Mouse (Mus musculus): ENCODE data around the gene Tubd1. TPM values are rescaled to one million over a fixed set of nuclear protein-coding genes. Genes with fewer than 3 reads are reported as not detected.

Tubd1 gene
- total and polyA plus RNA-seq, 2 experiments from 2014 or later: 2.7 to 5.0 TPM

GRCm38 (mm10) chr11:86592993-86593392 is 48.2 kb downstream of the Tubd1 start:
- H3K27me3 ChIP-seq (ENCODE audit: insufficient read depth, low read length): no peaks in the 10 kb centered on the region
- H3K4me2 ChIP-seq (ENCODE audit: low read depth, low read length, poor library complexity, severe bottlenecking): no peak overlapping the region
- TF ChIP-seq CTCF (IDR thresholded peaks at IDR 0.05): no peak
- 19% methylated on average over 3 of the region's 3 CpGs for WGBS
- no peaks in the 10 kb centered on the region for H3K4me1 ChIP-seq (ENCODE audit: insufficient read depth, low read length)
- no peak overlapping the region for H3K9ac ChIP-seq (replicated peaks; ENCODE audit: low read length, poor library complexity, severe bottlenecking)
- DNase-seq (ENCODE audit: low spot score): peak; percentile 43
- no peak overlapping the region for H3K4me3 ChIP-seq (ENCODE audit: low read depth, low read length)
- H3K27ac ChIP-seq (ENCODE audit: low read depth, low read length): no peak overlapping the region
- H3K36me3 ChIP-seq (ENCODE audit: insufficient read depth, low read length): no peaks in the 10 kb centered on the region
- no peak for ATAC-seq (ENCODE audit: low FRiP score)
- H3K9me3 ChIP-seq (ENCODE audit: low read length): no peaks in the 10 kb centered on the region

- TF ChIP-seq CTCF (IDR thresholded peaks at IDR 0.05): no peak
- Histone ChIP-seq H3K4me1 (ENCODE audit: insufficient read depth, low read length) (no peaks in the 10 kb centered on the region), H3K9me3 (ENCODE audit: low read length) (no peaks in the 10 kb centered on the region), H3K4me2 (ENCODE audit: low read depth, low read length, poor library complexity, severe bottlenecking) (no peak overlapping the region), H3K27me3 (ENCODE audit: insufficient read depth, low read length) (no peaks in the 10 kb centered on the region), H3K9ac (replicated peaks; ENCODE audit: low read length, poor library complexity, severe bottlenecking) (no peak overlapping the region), H3K27ac (ENCODE audit: low read depth, low read length) (0 out of 2 replicates have a peak overlapping the region, but pooled peaks have one; percentile 38), H3K36me3 (ENCODE audit: insufficient read depth, low read length) (no peaks in the 10 kb centered on the region), H3K4me3 (ENCODE audit: low read depth, low read length) (no peak overlapping the region)
- ATAC-seq (ENCODE audit: low FRiP score): no peak
- DNase-seq (ENCODE audit: low spot score): no peak
- 58% methylated on average over 5 of the region's 5 CpGs for WGBS
Observed at GRCm38 (mm10) chr11:86593443-86593842, 48.7 kb downstream of the Tubd1 start.

- 69% methylated on average over 6 of the region's 6 CpGs for WGBS
- Histone ChIP-seq H3K4me3 (ENCODE audit: low read depth, low read length) (no peak overlapping the region), H3K9ac (replicated peaks; ENCODE audit: low read length, poor library complexity, severe bottlenecking) (no peak overlapping the region), H3K4me2 (ENCODE audit: low read depth, low read length, poor library complexity, severe bottlenecking) (no peak overlapping the region), H3K9me3 (ENCODE audit: low read length) (no peaks in the 10 kb centered on the region), H3K36me3 (ENCODE audit: insufficient read depth, low read length) (no peaks in the 10 kb centered on the region), H3K27me3 (ENCODE audit: insufficient read depth, low read length) (no peaks in the 10 kb centered on the region), H3K4me1 (ENCODE audit: insufficient read depth, low read length) (no peaks in the 10 kb centered on the region), H3K27ac (ENCODE audit: low read depth, low read length) (peak overlapping the region; percentile 38; the same call in 1 of the 2 replicates)
- TF ChIP-seq CTCF (IDR thresholded peaks at IDR 0.05): no peak
- DNase-seq (ENCODE audit: low spot score) (no peak), ATAC-seq (ENCODE audit: low FRiP score) (no peak)
Observed at GRCm38 (mm10) chr11:86594188-86594876, 49.5 kb downstream of the Tubd1 start.

- Histone ChIP-seq H3K9me3 (ENCODE audit: low read length) (no peaks in the 10 kb centered on the region), H3K36me3 (ENCODE audit: insufficient read depth, low read length) (no peaks in the 10 kb centered on the region), H3K4me3 (ENCODE audit: low read depth, low read length) (no peak overlapping the region), H3K27me3 (ENCODE audit: insufficient read depth, low read length) (no peaks in the 10 kb centered on the region), H3K4me2 (ENCODE audit: low read depth, low read length, poor library complexity, severe bottlenecking) (no peak overlapping the region), H3K27ac (ENCODE audit: low read depth, low read length) (no peak overlapping the region), H3K4me1 (ENCODE audit: insufficient read depth, low read length) (no peaks in the 10 kb centered on the region), H3K9ac (replicated peaks; ENCODE audit: low read length, poor library complexity, severe bottlenecking) (no peak overlapping the region)
- ATAC-seq (ENCODE audit: low FRiP score): no peak
- no peak for DNase-seq (ENCODE audit: low spot score)
- no peak for TF ChIP-seq CTCF (IDR thresholded peaks at IDR 0.05)
- 88% methylated on average over 6 of the region's 6 CpGs for WGBS
Observed at GRCm38 (mm10) chr11:86595366-86595765, 50.6 kb downstream of the Tubd1 start.

- Histone ChIP-seq H3K9me3 (ENCODE audit: low read length) (no peaks in the 10 kb centered on the region), H3K9ac (replicated peaks; ENCODE audit: low read length, poor library complexity, severe bottlenecking) (no peak overlapping the region), H3K4me1 (ENCODE audit: insufficient read depth, low read length) (no peaks in the 10 kb centered on the region), H3K36me3 (ENCODE audit: insufficient read depth, low read length) (no peaks in the 10 kb centered on the region), H3K4me2 (ENCODE audit: low read depth, low read length, poor library complexity, severe bottlenecking) (no peak overlapping the region), H3K4me3 (ENCODE audit: low read depth, low read length) (no peak overlapping the region), H3K27ac (ENCODE audit: low read depth, low read length) (no peak overlapping the region), H3K27me3 (ENCODE audit: insufficient read depth, low read length) (no peaks in the 10 kb centered on the region)
- DNase-seq (ENCODE audit: low spot score) (peak; percentile 42), ATAC-seq (ENCODE audit: low FRiP score) (no peak)
- WGBS: 90% methylated on average over 7 of the region's 7 CpGs
- no peak for TF ChIP-seq CTCF (IDR thresholded peaks at IDR 0.05)
Observed at GRCm38 (mm10) chr11:86596187-86596960, 51.6 kb downstream of the Tubd1 start.

GRCm38 (mm10) chr11:86596976-86597375 is 52.2 kb downstream of the Tubd1 start:
- no peak for TF ChIP-seq CTCF (IDR thresholded peaks at IDR 0.05)
- Histone ChIP-seq H3K9ac (replicated peaks; ENCODE audit: low read length, poor library complexity, severe bottlenecking) (no peak overlapping the region), H3K36me3 (ENCODE audit: insufficient read depth, low read length) (no peaks in the 10 kb centered on the region), H3K9me3 (ENCODE audit: low read length) (no peaks in the 10 kb centered on the region), H3K4me1 (ENCODE audit: insufficient read depth, low read length) (no peaks in the 10 kb centered on the region), H3K27me3 (ENCODE audit: insufficient read depth, low read length) (no peaks in the 10 kb centered on the region), H3K27ac (ENCODE audit: low read depth, low read length) (no peak overlapping the region), H3K4me3 (ENCODE audit: low read depth, low read length) (no peak overlapping the region), H3K4me2 (ENCODE audit: low read depth, low read length, poor library complexity, severe bottlenecking) (no peak overlapping the region)
- WGBS: 93% methylated on average over 3 of the region's 3 CpGs
- DNase-seq (ENCODE audit: low spot score) (no peak), ATAC-seq (ENCODE audit: low FRiP score) (no peak)

All from midbrain, postnatal 0 days (tissue).